In genomic region chr17:45545278-45545961, GRCm38 (mm10) we compare ENCODE assay signal across 8 mouse cellular contexts. TPM values are rescaled to one million over a fixed set of nuclear protein-coding genes. Genes with fewer than 3 reads are reported as not detected.
DNase-seq lines count a peak whose midpoint lies in the region; ATAC-seq lines count a peak whose summit lies in the region.

No protein-coding gene starts in this region.

- H3K4me1 ChIP-seq in lung, embryonic 15.5 days, result peaks cover 31% of the 10 kb centered on the region
- H3K4me1 ChIP-seq in embryonic facial prominence, embryonic 11.5 days (ENCODE audit: control insufficient read depth, insufficient read depth, low read length), result peaks cover 8% of the 10 kb centered on the region
- peaks cover 52% of the 10 kb centered on the region for H3K4me1 ChIP-seq in limb, embryonic 10.5 days

- H3K36me3 ChIP-seq in lung, embryonic 15.5 days, result no peaks in the 10 kb centered on the region
- no peaks in the 10 kb centered on the region; the same call in none of the 2 replicates for H3K36me3 ChIP-seq in embryonic facial prominence, embryonic 11.5 days (replicated peaks; ENCODE audit: control insufficient read depth, insufficient read depth, low read depth, low read length)
- H3K36me3 ChIP-seq in limb, embryonic 10.5 days, result peaks cover 14% of the 10 kb centered on the region
- no peaks in the 10 kb centered on the region for H3K36me3 ChIP-seq in splenic B cell, adult 2 months (ENCODE audit: control insufficient read depth, insufficient read depth, low read length, poor library complexity, severe bottlenecking)

- no peak for DNase-seq in lung, postnatal 10 days
- DNase-seq in embryonic facial prominence, embryonic 11.5 days (ENCODE audit: low spot score), result peak; percentile 35
- DNase-seq in limb, embryonic 10.5 days (ENCODE audit: low spot score), result peak; percentile 56
- DNase-seq in splenic B cell, adult 2 months (ENCODE audit: low read depth, low spot score), result peak; percentile 9
- no peak for DNase-seq in adrenal gland, postnatal 4 days (ENCODE audit: low spot score in 2 of 2)
- no peak for DNase-seq in thymus, adult 18-20 months

- no peaks in the 10 kb centered on the region for H3K9me3 ChIP-seq in lung, embryonic 15.5 days
- no peaks in the 10 kb centered on the region for H3K9me3 ChIP-seq in embryonic facial prominence, embryonic 11.5 days (replicated peaks; ENCODE audit: control insufficient read depth, low read length)
- H3K9me3 ChIP-seq in limb, embryonic 10.5 days (replicated peaks), result no peaks in the 10 kb centered on the region

- no peak overlapping the region for H3K27ac ChIP-seq in lung, embryonic 15.5 days
- no peak overlapping the region for H3K27ac ChIP-seq in embryonic facial prominence, embryonic 11.5 days (replicated peaks; ENCODE audit: low read depth, low read length)
- H3K27ac ChIP-seq in limb, embryonic 10.5 days, result peak overlapping the region; percentile 38; the same call in 1 of the 2 replicates

- peaks cover 93% of the 10 kb centered on the region for H3K27me3 ChIP-seq in lung, embryonic 15.5 days
- peaks cover 49% of the 10 kb centered on the region for H3K27me3 ChIP-seq in embryonic facial prominence, embryonic 11.5 days (ENCODE audit: control insufficient read depth, insufficient read depth, low read length)
- peaks cover 92% of the 10 kb centered on the region for H3K27me3 ChIP-seq in limb, embryonic 10.5 days (ENCODE audit: low read depth, poor library complexity, severe bottlenecking)
- H3K27me3 ChIP-seq in splenic B cell, adult 2 months (ENCODE audit: control insufficient read depth, insufficient read depth, low read length, poor library complexity, severe bottlenecking), result peaks cover 3% of the 10 kb centered on the region

- WGBS in lung, embryonic 15.5 days, result 7% methylated on average over 74 of the region's 74 CpGs
- whole genome bisulfite sequencing in embryonic facial prominence, embryonic 11.5 days, result 4% methylated on average over 74 of the region's 74 CpGs
- 6% methylated on average over 74 of the region's 74 CpGs for WGBS in limb, embryonic 10.5 days

- H3K4me3 ChIP-seq in lung, embryonic 15.5 days, result peak overlapping the region; percentile 28
- H3K4me3 ChIP-seq in embryonic facial prominence, embryonic 11.5 days (ENCODE audit: low read depth, low read length), result peak overlapping the region; percentile 2; the same call in 1 of the 2 replicates
- H3K4me3 ChIP-seq in limb, embryonic 10.5 days, result peak overlapping the region; percentile 45

- no peak for ATAC-seq in lung, embryonic 15.5 days (ENCODE audit: borderline replicate concordance, extremely low read depth, low FRiP score, low TSS enrichment)
- ATAC-seq in embryonic facial prominence, embryonic 11.5 days (replicated peaks; ENCODE audit: insufficient number of reproducible peaks, low FRiP score, low TSS enrichment, low read depth), result no peak
- no peak for ATAC-seq in monocyte, adult 5-6 weeks (replicated peaks; ENCODE audit: insufficient number of reproducible peaks, low FRiP score, low TSS enrichment, poor library complexity, severe bottlenecking)

- H3K9ac ChIP-seq in lung, embryonic 15.5 days, result no peak overlapping the region
- H3K9ac ChIP-seq in embryonic facial prominence, embryonic 11.5 days (replicated peaks; ENCODE audit: low read length), result no peak overlapping the region

- peak overlapping the region; percentile 55 for H3K4me2 ChIP-seq in lung, embryonic 15.5 days
- peak overlapping the region; percentile 27 for H3K4me2 ChIP-seq in embryonic facial prominence, embryonic 11.5 days (ENCODE audit: low read depth, low read length)

RNA-seq across cellular contexts. Expression of gene Tmem151b, which starts 4.1 kb away (rescaled TPM):
- polyA plus RNA-seq in lung, embryonic 15.5 days (2015; fragmentation: Nextera tagmentation; extraction: Ambion mirVana), result 1.7 and 2.0 TPM in 2 replicates
- 5.4 and 6.3 TPM in 2 replicates for polyA plus RNA-seq in embryonic facial prominence, embryonic 11.5 days (2014; fragmentation: Nextera tagmentation; extraction: Ambion mirVana)
- polyA plus RNA-seq in limb, embryonic 10.5 days (2016; fragmentation: Nextera tagmentation; extraction: Ambion mirVana), result 4.1 and 6.8 TPM in 2 replicates
- total RNA-seq in adrenal gland, postnatal 4 days (2021), result 1 to 10 TPM; 1.7 to 3.7 TPM
- total RNA-seq in monocyte, adult 5-6 weeks (2017), result 0.10 to 0.32 TPM in 2 of 3 replicates, not detected in the other

RNA-seq across cellular contexts. Expression of gene Nfkbie, which starts 10.1 kb away (rescaled TPM):
- polyA plus RNA-seq in lung, embryonic 15.5 days (2015; fragmentation: Nextera tagmentation; extraction: Ambion mirVana), result 3.0 and 5.0 TPM in 2 replicates
- 3.5 and 5.3 TPM in 2 replicates for polyA plus RNA-seq in embryonic facial prominence, embryonic 11.5 days (2014; fragmentation: Nextera tagmentation; extraction: Ambion mirVana)
- polyA plus RNA-seq in limb, embryonic 10.5 days (2016; fragmentation: Nextera tagmentation; extraction: Ambion mirVana), result 5.1 and 5.2 TPM in 2 replicates
- 1 to 10 TPM; 3.0 to 4.5 TPM for total RNA-seq in adrenal gland, postnatal 4 days (2021)
- total RNA-seq in monocyte, adult 5-6 weeks (2017), result 55.6 to 60.0 TPM (median 55.9 TPM) in 3 replicates

RNA-seq across cellular contexts. Expression of gene Slc35b2, which starts 18.3 kb away (rescaled TPM):
- polyA plus RNA-seq in lung, embryonic 15.5 days (2015; fragmentation: Nextera tagmentation; extraction: Ambion mirVana), result 137 and 141 TPM in 2 replicates
- polyA plus RNA-seq in embryonic facial prominence, embryonic 11.5 days (2014; fragmentation: Nextera tagmentation; extraction: Ambion mirVana), result 85.6 and 92.2 TPM in 2 replicates
- 102 and 105 TPM in 2 replicates for polyA plus RNA-seq in limb, embryonic 10.5 days (2016; fragmentation: Nextera tagmentation; extraction: Ambion mirVana)
- total RNA-seq in adrenal gland, postnatal 4 days (2021), result 10 to 100 TPM; 69.2 to 71.8 TPM
- total RNA-seq in monocyte, adult 5-6 weeks (2017), result 26.7 to 47.1 TPM (median 39.0 TPM) in 3 replicates

RNA-seq across cellular contexts. Expression of gene Tcte1, which starts 22.2 kb away (rescaled TPM):
- polyA plus RNA-seq in lung, embryonic 15.5 days (2015; fragmentation: Nextera tagmentation; extraction: Ambion mirVana), result 0.82 and 0.94 TPM in 2 replicates
- polyA plus RNA-seq in embryonic facial prominence, embryonic 11.5 days (2014; fragmentation: Nextera tagmentation; extraction: Ambion mirVana), result 1.5 and 2.3 TPM in 2 replicates
- 1.4 and 1.5 TPM in 2 replicates for polyA plus RNA-seq in limb, embryonic 10.5 days (2016; fragmentation: Nextera tagmentation; extraction: Ambion mirVana)
- total RNA-seq in adrenal gland, postnatal 4 days (2021), result not detected
- total RNA-seq in monocyte, adult 5-6 weeks (2017), result not detected in 3 replicates

RNA-seq across cellular contexts. Expression of gene Hsp90ab1, which starts 27.7 kb away (rescaled TPM):
- polyA plus RNA-seq in lung, embryonic 15.5 days (2015; fragmentation: Nextera tagmentation; extraction: Ambion mirVana), result 1,572 and 1,619 TPM in 2 replicates
- 1,660 and 1,740 TPM in 2 replicates for polyA plus RNA-seq in embryonic facial prominence, embryonic 11.5 days (2014; fragmentation: Nextera tagmentation; extraction: Ambion mirVana)
- polyA plus RNA-seq in limb, embryonic 10.5 days (2016; fragmentation: Nextera tagmentation; extraction: Ambion mirVana), result 2,007 and 2,405 TPM in 2 replicates
- total RNA-seq in adrenal gland, postnatal 4 days (2021), result 1,000 to 10,000 TPM; 1,575 to 1,663 TPM
- 826 to 1,618 TPM (median 1,101 TPM) in 3 replicates for total RNA-seq in monocyte, adult 5-6 weeks (2017)

Comparison
In these comparisons a context has a peak if more than half of its experiments do, and no peak if none do; other contexts are left out.
1. DNase-seq: peak in embryonic facial prominence, embryonic 11.5 days (single experiment), limb, embryonic 10.5 days (single experiment) and splenic B cell, adult 2 months (single experiment); none in lung, postnatal 10 days (single experiment), adrenal gland, postnatal 4 days (0 of 2) and thymus, adult 18-20 months (0 of 2).
2. Peak in every context shown above with its lines, with median percentiles within 50 percentile points of each other: H3K4me3 ChIP-seq.